Mouse (Mus musculus): Measurements from ENCODE around the gene Nrsn1. TPM values are rescaled to one million over a fixed set of nuclear protein-coding genes. Genes with fewer than 3 reads are reported as not detected.
"Not testable (repeated sequence)": the region's sequence is repeated elsewhere in the genome, so short reads cannot be mapped to it uniquely, and the experiment has no call there.

Gene Nrsn1
- 100 to 1,000 TPM; 287 to 310 TPM for total RNA-seq (2021)

DNA sequence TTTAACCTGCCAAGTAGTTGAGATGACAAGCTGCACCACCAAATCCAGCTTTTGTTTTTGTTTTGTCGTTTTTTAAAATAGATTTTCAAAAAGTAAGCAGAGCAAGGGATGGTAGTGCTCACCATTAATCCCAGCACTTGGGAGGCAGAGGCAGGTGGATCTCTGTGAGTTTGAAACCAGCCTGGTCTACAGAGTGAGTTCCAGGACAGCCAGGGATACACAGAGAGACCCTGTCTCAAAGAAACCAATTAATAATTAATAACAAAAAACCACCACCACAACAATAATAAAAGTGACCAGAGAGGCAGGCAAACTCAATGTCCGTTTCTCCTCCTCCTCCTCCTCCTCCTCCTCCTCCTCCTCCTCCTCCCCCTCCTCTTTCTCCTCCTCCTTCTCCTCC, at the start of gene Nrsn1:
Gene Nrsn1, minus strand, starts transcription at position 101 of the 400 bp plus-strand sequence.
- not testable (repeated sequence) for DNase-seq

DNA sequence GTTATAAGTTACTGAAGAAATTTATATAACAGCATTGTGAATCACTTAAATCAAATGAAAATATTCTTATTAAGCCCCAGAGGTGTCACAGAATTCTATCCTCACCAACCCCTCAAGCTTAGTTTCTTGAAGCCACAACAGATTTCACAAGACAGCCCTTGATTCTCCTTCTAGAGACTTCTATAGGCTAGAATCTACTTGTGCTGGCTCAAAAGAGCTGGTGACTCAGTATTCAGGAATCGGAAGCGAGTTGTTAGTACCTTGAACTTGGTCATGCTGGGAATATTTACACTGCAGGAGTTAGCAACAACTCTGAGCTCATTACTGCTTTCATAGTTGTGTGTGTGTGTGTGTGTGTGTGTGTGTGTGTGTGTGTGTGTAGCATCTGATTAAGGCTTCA, 41.8 kb upstream of the Nrsn1 start:
- no peak for DNase-seq

DNA sequence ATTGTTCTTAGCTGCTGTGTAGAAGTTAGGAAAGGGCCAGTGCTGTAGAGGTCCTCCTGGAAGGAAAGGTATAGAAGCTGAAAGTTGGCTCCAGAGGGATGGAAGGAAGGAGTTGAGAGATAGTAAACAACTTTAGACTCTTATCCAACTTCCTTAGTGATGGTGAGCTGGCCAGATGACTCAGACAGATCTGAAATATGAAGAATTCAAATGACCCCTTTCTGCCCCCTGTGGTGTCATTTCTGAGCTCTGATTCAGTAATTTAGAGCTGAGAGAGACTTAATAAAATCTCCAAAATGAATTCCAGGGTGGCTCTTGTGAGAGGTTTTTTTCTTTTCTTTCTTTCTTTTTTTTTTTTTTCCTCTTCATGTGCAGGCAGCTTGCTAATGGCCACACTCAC, 39.8 kb upstream of the Nrsn1 start:
- no peak for DNase-seq

DNA sequence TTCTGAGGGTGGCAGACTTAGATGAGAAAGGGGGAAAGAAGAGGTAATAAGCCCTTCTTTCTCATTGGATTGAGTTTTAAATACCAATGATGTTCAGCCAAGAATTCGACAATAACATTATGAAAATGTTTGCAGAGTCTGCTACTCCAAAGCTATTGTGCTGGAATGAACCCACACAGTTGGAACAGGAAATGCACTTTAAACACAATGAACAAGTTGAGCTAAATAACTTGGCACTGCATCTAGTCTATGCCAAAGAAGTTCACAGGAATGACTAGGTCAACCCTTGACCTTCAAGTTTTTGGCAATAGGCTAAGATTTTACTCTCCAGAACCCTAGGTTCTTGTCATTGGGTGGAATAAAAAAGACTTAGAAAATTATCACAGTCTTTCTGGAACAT, 18.4 kb upstream of the Nrsn1 start:
- DNase-seq: no peak

DNA sequence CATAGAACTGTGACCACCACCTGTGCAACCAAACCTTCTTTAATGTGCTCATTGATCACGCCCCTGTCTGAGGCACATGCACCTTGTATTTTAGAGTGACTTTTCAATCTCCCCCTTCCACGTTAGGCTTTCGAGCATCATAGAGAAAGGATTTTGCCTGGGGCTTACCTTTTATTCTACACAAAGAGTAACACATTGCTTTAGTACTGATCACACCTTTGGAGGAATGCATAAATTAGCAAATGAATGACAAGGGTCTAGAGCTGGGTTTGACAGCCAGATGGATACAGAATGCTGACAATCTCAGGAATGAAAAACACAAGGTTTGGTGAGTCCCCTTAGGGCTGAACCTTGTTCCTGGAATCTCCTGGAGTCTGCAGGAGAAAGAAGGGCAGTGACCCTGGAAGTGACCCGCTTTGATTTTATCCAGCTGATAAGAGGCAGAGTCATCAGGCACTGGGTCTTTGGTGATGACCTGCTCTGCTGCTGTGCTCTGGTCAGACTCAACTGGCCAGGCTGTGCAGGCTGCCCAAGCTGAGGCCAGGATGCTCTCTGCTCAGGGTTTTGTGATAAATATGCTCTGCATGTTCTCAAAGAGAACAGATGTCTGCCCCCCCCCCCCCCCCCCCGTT, 4.7 kb upstream of the Nrsn1 start:
- DNase-seq: no peak

DNA sequence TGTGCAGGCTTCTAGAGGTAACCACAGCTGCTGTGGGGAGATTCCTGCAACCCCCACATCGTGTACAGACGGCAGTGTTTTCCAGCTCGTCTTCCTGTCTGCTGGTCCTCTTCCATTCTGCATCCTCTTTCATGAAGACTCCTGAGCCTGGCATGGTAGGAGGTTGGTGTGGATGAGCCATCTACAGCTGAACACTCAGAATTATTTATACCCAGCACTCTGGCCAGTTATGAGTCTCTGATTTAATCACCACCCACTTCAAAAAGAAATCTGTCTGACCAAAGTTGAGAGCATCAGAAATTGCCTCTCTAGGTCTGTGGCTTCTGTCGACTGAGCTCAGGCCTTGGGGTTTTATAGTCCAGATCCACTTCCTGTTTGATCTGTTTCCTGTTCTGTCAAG, 1.9 kb upstream of the Nrsn1 start:
- no peak for DNase-seq

DNA sequence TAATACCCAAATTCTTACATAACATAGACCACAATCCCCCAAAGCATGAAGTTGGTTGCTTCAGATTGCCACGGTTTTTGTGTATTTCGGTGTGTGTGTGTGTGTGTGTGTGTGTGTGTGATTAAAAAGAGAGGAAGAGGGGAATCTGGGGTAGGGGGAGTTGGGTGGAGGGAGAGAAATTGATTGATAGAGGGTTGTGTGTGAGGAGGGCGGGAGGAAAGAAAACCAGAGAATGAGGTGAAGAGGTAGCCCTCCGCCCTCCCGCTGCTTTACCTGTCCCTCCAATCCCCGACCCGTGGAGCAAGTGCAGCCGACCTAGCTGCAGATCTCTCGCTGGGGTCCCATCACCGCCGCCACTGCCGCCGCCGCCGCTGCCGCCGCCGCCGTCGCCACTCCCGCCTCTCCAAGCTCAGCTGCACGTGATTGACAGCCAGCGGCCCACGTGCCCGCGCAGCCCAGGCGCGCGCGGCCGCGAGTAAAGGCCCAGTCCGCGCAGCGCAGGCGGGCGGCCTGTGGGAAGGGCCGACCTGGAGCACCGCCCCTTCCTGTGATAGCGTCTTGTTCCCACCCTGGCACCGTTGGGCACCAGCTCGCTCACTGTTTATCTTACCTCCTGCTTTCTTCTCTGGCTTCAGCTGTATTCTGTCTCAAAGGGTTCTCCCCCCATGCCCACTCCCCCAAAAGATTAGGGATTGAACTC, 583 bp downstream of the Nrsn1 start:
- peak; percentile 62 to 73 for DNase-seq

DNA sequence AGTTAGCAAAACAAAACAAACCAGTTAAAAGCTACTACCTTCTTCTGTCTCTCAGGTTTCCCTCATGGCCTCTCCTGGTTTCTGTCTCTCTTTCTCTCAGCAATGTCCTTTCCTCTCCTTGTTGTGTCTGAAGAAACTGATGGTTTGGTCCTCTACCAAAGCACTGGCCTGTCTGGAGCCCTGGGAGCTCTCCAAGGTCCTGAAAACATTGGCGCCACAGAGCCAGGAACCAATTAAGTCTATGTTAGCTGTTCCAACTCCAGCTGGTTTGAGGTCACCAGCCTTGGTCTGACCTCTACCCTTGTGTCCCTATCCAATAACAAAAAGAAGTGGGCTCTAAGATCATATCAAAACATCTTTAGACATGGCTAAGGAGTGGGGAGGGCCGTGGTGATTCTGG, 1.3 kb downstream of the Nrsn1 start:
- no peak for DNase-seq

DNA sequence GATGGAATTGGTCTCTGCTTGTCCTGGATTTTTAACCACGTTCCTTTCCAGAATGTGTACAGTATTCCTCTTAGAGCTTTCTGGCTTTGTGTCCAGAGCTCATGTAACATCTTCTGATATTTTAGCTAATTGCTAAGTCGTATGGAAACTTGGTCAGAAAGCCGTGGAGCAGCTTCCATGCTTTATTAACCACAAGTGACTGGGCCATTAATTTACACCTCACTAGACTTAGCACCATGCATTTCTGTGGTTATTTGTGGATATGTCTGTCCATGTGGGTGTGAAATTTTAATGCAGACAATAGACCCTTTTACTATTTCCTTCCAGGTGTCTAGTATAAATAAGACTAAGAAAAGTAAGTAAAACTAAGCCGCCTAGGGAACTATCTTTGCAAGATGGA, 7.6 kb downstream of the Nrsn1 start:
- no peak for DNase-seq

DNA sequence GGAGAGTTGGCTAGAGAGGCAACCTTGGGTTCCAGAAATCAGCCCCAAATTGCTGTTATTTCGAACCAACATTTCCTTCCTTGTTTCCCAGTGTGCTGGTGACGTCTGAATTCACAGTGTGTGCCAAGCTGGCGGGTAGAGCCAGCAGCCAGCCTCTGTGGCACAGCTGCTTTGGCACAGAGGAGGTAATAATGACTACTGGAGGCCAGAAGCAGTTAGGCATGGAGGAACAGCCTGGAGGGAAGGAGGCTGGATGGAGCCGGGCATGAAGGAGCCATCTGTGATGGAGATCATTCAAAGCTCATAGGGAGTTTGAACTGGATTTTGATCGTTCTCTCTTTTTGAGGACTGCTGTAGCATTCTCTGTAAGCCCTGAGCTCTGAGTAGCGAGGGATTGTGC, 12.7 kb downstream of the Nrsn1 start:
- no peak for DNase-seq

DNA sequence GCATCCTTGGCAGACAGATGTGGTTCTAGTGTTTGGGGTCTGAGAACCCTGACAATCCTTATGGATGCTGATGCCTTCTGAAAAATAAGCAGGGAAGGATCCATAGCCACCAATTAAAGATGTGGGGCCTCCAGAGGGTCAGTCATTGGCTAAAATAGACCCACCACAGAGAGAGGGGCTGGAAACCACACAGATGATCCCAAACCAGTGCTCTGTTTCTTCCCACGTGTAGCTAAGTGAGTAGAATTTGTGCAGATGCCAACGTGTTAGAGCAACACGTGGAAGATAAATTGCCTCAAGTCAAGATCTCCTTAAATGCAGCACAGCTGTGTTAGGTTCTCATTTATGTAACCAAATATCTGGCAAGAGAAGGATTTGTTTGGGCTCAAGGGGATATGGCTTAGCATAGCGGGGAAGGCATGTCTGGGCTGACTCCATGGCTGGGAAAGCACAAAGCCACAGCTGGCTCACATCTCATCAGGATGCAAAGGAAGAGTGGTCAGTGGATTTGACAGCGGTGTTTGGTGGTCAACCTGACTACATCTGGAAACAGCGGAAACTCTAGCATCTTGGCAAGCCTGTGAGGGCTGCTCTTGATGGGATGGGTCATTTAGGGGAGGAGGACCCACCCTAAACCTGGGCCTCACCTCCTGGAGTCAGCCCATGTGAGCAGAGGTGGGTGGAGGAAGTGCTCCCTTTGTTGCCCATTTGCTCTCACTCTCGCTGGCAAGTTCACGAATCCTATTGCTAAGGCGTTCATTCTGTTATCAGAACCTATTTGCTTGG, 15.6 kb downstream of the Nrsn1 start:
- no peak for DNase-seq

DNA sequence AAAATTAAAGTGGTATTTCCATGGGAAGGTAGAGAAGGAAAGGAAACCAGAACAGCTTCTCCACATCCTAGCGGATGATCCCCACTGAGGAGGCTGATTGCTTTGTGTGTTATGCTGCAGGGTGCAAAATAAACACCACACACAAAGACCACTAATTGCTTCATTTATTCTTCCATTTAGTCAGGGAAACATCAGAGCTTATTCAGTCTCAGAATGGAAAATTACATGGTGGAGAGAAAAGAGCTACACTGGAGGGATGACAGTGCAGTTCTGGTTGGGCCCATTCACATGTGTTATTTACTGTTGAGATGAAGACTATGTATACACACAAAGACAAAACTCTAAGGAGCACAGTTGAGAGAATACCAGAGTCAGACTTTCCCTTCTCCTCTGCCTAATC, 18.4 kb downstream of the Nrsn1 start:
- no peak for DNase-seq

DNA sequence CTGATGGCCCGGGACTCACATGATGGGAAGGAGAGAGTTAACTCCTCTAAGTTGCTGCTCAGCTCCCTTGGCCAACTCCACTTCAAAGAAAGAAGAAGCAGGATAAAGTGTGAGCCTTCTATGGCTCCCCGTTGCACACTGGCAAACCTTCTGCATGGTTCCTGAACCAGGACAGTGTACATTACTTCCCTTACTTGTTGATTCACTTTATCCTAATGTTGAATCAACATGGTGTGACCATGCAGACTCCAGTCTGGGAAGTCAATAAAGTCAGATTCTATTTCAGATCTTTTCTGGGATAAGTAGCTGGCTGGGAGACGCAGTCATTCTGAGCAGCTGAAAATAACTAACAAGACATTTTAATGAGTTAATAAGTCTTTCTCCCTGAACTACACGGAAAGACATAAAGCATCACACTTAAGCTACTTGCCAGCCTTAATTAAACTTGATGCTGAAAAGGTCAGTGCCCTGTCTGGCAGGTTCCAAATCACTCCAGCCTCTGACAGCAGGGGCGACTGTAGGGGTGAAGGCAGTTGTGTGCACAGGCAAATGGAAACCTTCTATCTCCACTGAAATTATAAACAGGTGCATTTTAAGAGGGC, 50.0 kb downstream of the Nrsn1 start:
- DNase-seq: no peak

DNA sequence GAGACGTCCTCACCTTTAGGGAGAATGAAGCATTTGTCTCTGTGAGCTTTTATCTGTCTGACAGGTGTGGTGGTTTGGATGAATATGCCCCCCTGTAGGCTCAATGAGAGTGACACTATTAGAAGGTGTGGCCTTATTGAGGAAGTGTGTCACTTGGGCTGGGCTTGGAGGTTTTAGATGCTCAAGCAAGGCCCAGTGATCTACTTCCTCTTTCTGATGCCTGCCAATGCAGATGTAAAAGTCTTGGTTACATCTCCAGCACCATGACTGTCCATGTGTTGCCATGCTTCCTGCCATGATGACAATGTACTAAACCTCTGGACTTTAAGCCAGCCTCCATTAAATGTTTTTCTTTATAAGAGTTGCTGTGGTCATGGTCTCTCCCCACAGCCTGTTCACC, 51.9 kb downstream of the Nrsn1 start:
- no peak for DNase-seq

DNA sequence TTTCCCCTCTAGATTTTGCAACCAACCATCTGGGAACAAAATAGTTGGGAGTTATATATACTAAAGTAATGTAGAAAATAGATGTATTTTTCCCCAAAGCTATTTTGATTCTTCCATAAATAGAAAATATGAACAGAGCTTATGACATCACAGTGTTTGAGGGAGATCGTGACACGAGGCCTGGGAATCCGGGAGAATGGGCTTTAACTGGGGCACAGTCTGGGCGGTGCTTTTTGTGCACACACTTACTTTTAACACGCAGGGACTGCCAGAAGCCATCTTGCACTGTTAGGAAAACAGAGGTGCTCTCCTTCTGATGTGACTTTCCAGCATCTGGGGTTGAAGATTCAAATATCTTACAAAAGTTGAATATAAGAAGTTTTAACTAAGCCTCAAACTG, 63.4 kb downstream of the Nrsn1 start:
- DNase-seq: no peak

Other genes with a start within 250 kb of the Nrsn1 start
- 10 to 100 TPM in 1 of 2 experiments, 1 to 10 TPM in 1; 9.9 to 10.3 TPM for gene Dcdc2a, start 214.5 kb downstream of the Nrsn1 start, total RNA-seq (2021)

Data from layer of hippocampus, postnatal 36 days (tissue).